Mouse (Mus musculus) olfactory bulb, adult 2 months (tissue): ENCODE data around the gene Ctxn1. TPM values are rescaled to one million over a fixed set of nuclear protein-coding genes. Genes with fewer than 3 reads are reported as not detected.

ENCODE experiments used
- H3K27ac ChIP-seq: fragments of 200-500 bp; 2 replicates; pipeline ENCODE4 v1.5.1; 2012; ENCODE audit warnings: low read depth, low read length; ENCODE audit not compliant: insufficient read depth
- H3K4me1 ChIP-seq: fragments of 200-500 bp; 2 replicates; pipeline ENCODE4 v1.6.1; 2012; ENCODE audit warnings: low read length; ENCODE audit not compliant: control insufficient read depth, insufficient read depth
- H3K4me3 ChIP-seq: fragments of 200-500 bp; 2 replicates; pipeline ENCODE4 v1.5.1; 2012; ENCODE audit warnings: mild to moderate bottlenecking, low read depth, low read length, moderate library complexity; ENCODE audit not compliant: insufficient read depth
- CTCF ChIP-seq: fragments of 200-500 bp; IDR thresholded peaks from 2 replicates; pipeline ENCODE4 v1.5.1; 2012; ENCODE audit warnings: low read depth, mild to moderate bottlenecking, low read length, moderate library complexity; ENCODE audit not compliant: insufficient read depth
- POLR2A ChIP-seq: fragments of 200-500 bp; IDR thresholded peaks from 2 replicates; pipeline ENCODE4 v1.6.1; 2012; ENCODE audit warnings: mild to moderate bottlenecking, low read depth, low read length, moderate library complexity; ENCODE audit not compliant: insufficient read depth
- WGBS: fragments of 180-500 bp; shearing (Covaris S2); methylation state at CpG from one replicate; pipeline ENCODE4 v1.1.7; 2018; 5-methylcytosine and 5-hydroxymethylcytosine counted together
- polyA plus RNA-seq: library from polyadenylated mRNA; stranded (reverse); fragments of >200 nt; gene quantifications from 2 replicates; pipeline ENCODE4 v1.2.4, GENCODE M21; 2012; ENCODE audit warnings: low replicate concordance; ENCODE audit not compliant: missing spikeins, insufficient read depth, insufficient read length

Ctxn1 gene
- polyA plus RNA-seq = not detected in 2 replicates

DNA sequence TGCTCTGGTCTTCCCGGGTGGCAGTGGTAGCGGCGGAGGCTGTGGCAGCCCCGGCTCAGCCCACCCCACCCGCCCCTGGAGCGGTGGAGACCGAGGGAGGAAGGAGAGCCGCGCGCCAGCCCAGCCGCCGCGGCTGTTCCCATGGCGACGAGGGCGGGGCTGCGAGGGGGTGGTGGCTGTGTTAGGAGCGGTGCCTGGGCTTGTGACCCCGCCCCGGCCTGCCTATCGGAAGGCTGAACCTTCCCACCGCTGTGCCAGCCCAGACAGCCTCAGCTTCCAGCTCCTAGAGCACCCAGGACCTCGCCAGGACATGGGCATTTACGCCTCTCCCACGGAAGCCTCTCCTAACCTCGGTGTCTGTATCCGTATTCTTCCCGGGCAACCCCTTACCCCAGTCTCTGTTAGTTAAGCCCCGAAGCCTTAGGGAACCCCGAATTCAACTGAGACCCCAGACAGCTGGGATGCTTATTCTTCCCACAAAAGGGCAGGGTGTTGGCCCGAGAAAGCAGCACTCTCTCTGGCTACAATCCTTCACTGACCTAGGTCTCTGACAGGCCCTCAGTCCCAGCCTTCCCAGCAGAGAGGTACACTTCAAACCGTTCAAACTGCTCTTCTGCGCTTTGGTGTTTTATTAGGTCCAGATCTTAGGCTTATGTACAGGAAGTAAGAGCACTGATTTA, at the start of gene Ctxn1:
TSS of gene Ctxn1 (minus strand) at position 150 of the 680 bp plus-strand sequence.
- Histone ChIP-seq H3K4me3 (peak within 1 kb of the TSS; percentile 95), H3K27ac (peak within 1 kb of the TSS; percentile 92), H3K4me1 (peaks cover 47% of the 10 kb centered on the region)
- TF ChIP-seq POLR2A = peak; percentile 37; the same call in 1 of the 2 replicates
- TF ChIP-seq CTCF = no peak
- whole genome bisulfite sequencing = 4% methylated on average over 32 of the region's 33 CpGs

DNA sequence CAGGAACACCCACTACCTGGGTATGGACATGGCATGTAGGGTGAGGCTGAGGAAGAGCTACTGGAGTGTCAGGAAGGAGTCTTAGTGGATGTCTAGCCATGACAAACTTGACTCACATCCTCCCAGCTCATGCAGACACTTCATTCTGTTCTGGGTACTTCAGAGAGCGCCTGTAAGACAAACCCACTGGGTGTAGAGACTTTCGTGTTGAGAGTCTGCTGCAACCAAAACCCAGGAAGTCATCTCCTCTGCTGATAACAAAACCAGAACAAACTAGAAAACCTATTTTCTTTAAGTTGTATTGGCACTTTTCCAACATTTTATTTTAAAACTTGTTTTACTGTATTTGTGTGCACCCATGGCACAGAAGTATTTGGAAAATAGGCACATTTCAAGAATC, 46.8 kb upstream of the Ctxn1 start:
- WGBS = 84% methylated on average over 2 of the region's 2 CpGs
- H3K27ac ChIP-seq = no peak overlapping the region
- H3K4me1 ChIP-seq = no peaks in the 10 kb centered on the region
- no peak for TF ChIP-seq POLR2A
- no peak for TF ChIP-seq CTCF
- H3K4me3 ChIP-seq = no peak overlapping the region

DNA sequence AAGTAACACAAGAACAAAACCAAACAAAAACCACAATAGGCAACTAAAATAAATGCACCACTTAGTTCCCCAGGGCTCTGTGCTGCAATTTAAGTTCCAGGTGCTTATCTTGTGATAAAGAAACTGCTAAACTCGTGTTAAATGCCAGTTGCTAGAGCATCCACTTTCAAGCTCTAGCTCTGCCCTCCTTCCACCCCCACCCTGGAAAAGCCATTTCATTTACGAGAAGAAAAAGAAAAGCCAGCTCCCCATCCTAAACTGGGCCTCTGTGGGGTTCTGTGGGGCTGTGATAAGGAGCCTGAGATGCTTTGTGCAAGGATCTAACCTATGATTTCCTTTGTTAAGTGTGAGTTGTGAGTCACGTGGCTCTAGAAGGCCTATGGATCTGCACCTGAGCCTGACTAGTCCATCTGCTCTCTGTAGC, 45.1 kb upstream of the Ctxn1 start:
- no peak overlapping the region for H3K27ac ChIP-seq
- TF ChIP-seq POLR2A (no peak), CTCF (no peak)
- 56% methylated on average over 3 of the region's 3 CpGs for WGBS

DNA sequence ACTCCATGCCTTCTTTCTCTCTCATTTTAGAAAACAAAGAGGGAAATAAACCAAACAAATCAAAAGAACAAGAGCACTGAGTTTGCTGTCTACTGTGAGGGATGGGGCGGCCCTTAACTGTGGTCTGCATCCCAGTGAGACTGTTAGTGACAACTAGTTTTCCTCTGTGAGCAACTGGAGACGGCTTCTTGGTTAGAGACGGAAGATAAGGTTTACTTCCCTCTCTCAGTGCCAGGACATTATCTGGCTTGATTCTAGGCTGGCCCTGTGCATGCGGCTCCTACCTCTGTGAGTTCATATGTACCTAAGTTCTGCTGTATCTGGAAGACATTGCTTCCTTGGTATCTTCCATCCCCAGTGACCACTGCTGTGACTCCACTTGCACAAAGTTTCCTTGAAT, 38.7 kb upstream of the Ctxn1 start:
- 95% methylated on average over 4 of the region's 4 CpGs for WGBS
- Histone ChIP-seq H3K4me3 (no peak overlapping the region), H3K4me1 (no peaks in the 10 kb centered on the region), H3K27ac (no peak overlapping the region)
- TF ChIP-seq POLR2A (no peak), CTCF (no peak)

More for the DNA sequence above, 45.1 kb upstream of the Ctxn1 start:
- Histone ChIP-seq H3K4me3 (no peak overlapping the region), H3K4me1 (no peaks in the 10 kb centered on the region)

DNA sequence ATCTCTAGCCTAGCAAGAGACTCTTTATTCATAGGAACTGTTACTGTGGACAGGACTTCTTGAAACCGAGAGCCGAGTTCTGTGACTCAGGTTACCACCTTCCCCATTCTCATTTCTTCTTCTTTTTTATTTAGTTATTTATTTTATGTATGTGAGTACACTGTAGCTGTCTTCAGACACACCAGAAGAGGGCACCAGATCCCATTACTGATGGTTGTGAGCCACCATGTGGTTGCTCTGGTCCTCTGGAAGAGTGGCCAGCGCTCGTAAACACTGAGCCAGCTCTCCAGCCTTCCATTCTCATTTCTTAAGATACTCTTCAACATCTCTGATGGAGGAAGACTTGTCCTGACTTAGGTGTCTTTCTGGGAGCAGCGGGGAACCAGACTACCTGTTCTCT, 33.7 kb upstream of the Ctxn1 start:
- no peak for TF ChIP-seq POLR2A
- TF ChIP-seq CTCF = no peak
- WGBS = 82% methylated on average over 5 of the region's 5 CpGs
- no peaks in the 10 kb centered on the region for H3K4me1 ChIP-seq

DNA sequence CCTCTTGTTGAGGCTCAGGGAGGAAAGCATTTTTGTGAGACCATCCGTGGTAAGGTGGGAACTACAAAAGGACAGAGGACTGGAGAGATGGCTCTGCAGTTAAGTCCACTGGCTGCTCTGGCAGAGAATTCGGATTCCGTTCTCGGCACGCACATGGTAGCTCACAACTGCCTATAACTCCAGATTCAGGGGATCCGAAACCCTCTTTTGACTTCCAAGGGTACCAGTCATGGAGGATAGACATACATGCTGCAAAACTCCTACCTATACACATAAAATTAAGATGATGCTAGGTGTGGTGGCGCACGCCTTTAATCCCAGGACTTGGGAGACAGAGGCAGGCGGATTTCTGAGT, 17.0 kb upstream of the Ctxn1 start:
- WGBS = 22% methylated on average over 9 of the region's 9 CpGs
- TF ChIP-seq CTCF (no peak), POLR2A (no peak)
- peak overlapping the region; percentile 79 for H3K4me3 ChIP-seq
- no peaks in the 10 kb centered on the region for H3K4me1 ChIP-seq
- peak overlapping the region; percentile 86 for H3K27ac ChIP-seq

More for the DNA sequence above, 33.7 kb upstream of the Ctxn1 start:
- H3K4me3 ChIP-seq = no peak overlapping the region
- H3K27ac ChIP-seq = no peak overlapping the region

DNA sequence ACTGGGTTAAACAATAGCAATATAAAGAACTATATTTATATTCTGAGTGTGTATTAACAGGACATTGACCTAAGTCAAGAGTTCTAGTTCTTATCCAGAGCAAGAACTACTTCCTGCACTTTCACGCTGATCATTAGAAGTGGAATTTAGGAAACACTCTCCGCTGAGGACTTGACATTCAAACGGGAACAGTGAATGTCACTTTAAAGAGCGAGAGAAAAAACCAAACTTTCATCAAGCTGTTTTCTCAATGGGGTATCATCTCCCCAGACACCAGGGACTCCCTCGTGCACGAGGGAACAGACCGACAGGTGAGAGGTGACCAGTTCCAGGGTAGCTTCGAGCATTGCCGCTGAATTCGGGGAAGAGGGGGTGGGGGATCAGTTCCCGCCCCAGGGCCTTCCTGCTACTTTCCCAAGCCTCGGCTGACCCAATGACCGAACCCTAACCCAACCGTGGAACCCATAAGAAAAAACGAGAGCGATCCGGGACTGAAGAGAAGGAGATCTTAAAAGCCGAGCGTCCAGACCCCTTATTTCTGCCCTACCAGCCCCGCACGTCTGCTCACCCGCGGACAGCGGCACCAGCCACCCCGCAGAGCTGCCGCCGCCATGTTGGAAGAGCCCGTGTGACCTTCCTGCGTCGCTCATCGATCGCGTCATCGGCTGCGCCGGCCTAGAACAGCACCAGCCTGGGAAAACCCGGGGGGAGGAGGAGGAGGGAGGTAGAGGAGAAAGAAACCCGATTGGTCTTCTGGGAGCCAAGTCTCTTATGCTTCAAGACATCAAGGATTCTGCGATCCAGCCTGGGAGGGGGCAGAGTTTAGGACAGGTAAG, 16.4 kb upstream of the Ctxn1 start, which contains the start of gene Timm44:
TSS of gene Timm44 (minus strand) at position 639 of the 836 bp plus-strand sequence.
- under 1% methylated on average over 39 of the region's 39 CpGs for WGBS
- TF ChIP-seq POLR2A = peak; percentile 49
- no peak for TF ChIP-seq CTCF
- H3K4me1 ChIP-seq = no peaks in the 10 kb centered on the region

DNA sequence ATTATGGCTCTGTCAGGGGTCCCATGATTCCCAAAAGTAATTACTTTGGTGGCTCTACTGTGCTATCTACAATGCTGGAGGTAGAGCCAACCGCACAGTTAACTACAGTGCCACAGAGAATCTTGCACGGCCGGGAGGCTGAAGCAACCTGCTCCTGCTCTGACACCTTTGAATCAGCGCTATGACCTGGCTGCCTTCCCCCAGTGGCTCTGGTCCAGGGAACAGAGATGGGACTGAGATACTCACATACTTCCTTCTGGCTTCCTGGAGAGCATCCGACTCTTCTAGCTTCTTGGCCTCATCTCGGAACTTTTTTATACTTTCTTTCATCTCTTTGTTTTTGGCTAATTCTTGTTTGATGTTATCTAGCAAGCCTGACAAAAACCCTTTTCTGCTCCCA, 10.5 kb upstream of the Ctxn1 start:
- no peak for TF ChIP-seq POLR2A
- TF ChIP-seq CTCF = no peak
- Histone ChIP-seq H3K27ac (no peak overlapping the region), H3K4me1 (peaks cover 14% of the 10 kb centered on the region; the same call in 1 of the 2 replicates), H3K4me3 (no peak overlapping the region)
- 85% methylated on average over 6 of the region's 6 CpGs for WGBS

More for the DNA sequence above, 16.4 kb upstream of the Ctxn1 start, which contains the start of gene Timm44:
- peak within 1 kb of the TSS; percentile 86 for H3K27ac ChIP-seq
- peak within 1 kb of the TSS; percentile 79 for H3K4me3 ChIP-seq

DNA sequence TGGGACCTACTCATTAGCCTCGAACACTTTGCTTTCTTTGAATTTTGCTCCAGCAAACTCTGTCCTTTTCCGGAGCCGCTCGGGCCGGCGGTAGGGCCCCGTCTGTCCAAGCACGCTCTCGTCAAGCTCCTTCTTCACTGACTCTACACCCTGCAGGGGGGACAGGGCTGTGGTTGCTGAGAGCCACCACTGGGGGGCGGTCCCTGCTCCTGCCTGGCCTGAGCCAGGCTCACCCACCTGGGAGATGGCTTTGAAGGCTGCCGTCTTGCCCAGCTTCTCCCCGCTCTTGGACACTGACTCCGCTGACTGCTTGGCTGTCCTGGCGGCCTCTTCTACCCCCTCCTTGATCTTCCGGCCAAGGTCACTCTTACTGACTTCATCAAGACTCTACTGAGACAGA, 8.6 kb upstream of the Ctxn1 start:
- Histone ChIP-seq H3K27ac (no peak overlapping the region), H3K4me3 (no peak overlapping the region), H3K4me1 (peaks cover 22% of the 10 kb centered on the region)
- WGBS = 75% methylated on average over 15 of the region's 15 CpGs
- TF ChIP-seq CTCF (peak; percentile 37; the same call in 1 of the 2 replicates), POLR2A (no peak)
